Mouse (Mus musculus): ENCODE results near the gene Ncf2. TPM values are rescaled to one million over a fixed set of nuclear protein-coding genes. Genes with fewer than 3 reads are reported as not detected.

Gene Ncf2
- polyA plus RNA-seq, 1 experiment: 0.07 TPM

DNA sequence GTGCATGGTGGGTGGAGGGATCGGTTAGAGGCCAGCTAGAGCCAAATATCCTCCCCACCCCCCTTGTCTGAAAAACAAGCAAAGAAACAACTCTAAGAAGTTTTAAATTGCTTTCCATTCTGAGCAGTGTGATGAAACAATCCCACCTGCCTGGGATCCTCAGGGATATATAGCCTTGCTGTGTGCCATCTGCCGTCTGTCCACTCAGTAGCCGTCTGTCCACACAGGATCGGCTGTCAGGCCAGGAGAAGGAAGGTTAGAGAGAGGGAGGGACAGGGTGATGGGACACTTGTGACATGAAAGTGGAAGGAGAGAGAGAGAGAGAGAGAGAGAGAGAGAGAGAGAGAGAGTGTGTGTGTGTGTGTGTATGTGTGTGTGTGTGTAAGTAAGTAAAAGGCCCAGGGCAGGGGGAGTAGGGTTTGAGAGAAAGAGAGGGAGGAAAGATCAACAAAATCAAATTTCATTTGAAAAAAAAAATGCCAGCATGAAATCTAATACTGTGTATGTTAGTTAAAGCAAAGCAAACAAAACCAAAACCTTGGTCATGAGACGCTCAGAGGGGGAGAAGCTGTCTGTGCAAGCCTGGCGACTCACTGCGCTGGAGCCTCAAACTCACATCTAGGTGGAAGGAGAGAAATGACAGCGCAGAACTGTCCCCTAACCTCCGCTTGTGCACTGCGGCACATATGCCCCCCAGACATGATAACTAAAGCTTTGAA lies 28.8 kb downstream of the Ncf2 start:
- TF ChIP-seq POLR2A (IDR thresholded peaks at IDR 0.05; ENCODE audit: insufficient read length, low read depth) (no peak), USF1 (IDR thresholded peaks at IDR 0.05; ENCODE audit: low read depth) (no peak), E2F4 (IDR thresholded peaks at IDR 0.05; ENCODE audit: insufficient read depth) (no peak), MYOG (IDR thresholded peaks at IDR 0.05; ENCODE audit: control insufficient read depth in 1 of 3, insufficient read depth in 1 of 3, insufficient read length in 2 of 3, low read depth in 2 of 3) (no peak), MYOD1 (IDR thresholded peaks at IDR 0.05; ENCODE audit: control insufficient read depth in 1 of 3, insufficient read length in 2 of 3, low read depth in 2 of 3) (no peak)
- Histone ChIP-seq H3K79me2 (ENCODE audit: control insufficient read depth, insufficient read depth) (no peaks in the 10 kb centered on the region), H3K4me3 (no peak overlapping the region), H3K27me3 (ENCODE audit: control insufficient read depth, insufficient read depth, insufficient read length) (no peaks in the 10 kb centered on the region), H3ac (ENCODE audit: control insufficient read depth, insufficient read length) (no peak overlapping the region), H3K36me3 (ENCODE audit: control insufficient read depth, insufficient read depth) (no peaks in the 10 kb centered on the region), H3K4me2 (ENCODE audit: low read depth) (no peak overlapping the region)

DNA sequence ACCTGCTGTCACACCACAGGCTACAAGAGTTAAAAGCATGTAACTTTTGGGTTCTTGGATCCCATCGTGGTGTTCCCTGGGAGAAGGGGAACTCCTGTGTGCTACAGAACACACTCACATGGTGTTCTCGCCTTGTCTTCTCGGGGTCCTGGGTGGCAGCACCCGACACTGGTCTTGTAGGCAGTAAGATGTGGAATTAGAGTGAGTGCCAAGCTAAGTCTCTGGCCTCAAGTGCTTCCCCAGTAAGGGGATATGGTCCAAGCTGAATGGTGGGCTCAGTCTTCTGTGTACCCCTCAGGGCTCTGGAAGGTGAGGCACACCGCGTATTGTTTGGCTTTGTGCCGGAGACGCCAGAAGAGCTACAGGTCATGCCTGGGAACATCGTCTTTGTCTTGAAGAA lies 30.1 kb downstream of the Ncf2 start:
- TF ChIP-seq POLR2AphosphoS2 (IDR thresholded peaks at IDR 0.05; ENCODE audit: insufficient read length, low read depth) (peak; percentile 17), REST (IDR thresholded peaks at IDR 0.05; ENCODE audit: insufficient read depth, insufficient read length) (no peak)
- H3ac ChIP-seq (ENCODE audit: control insufficient read depth, insufficient read length): no peak overlapping the region
- H3K4me2 ChIP-seq (ENCODE audit: low read depth): no peak overlapping the region
- H3K4me3 ChIP-seq: no peak overlapping the region
- H3K79me2 ChIP-seq (ENCODE audit: control insufficient read depth, insufficient read depth): no peaks in the 10 kb centered on the region
- no peaks in the 10 kb centered on the region for H3K27me3 ChIP-seq (ENCODE audit: control insufficient read depth, insufficient read depth, insufficient read length)
- H3K36me3 ChIP-seq (ENCODE audit: control insufficient read depth, insufficient read depth): no peaks in the 10 kb centered on the region

DNA sequence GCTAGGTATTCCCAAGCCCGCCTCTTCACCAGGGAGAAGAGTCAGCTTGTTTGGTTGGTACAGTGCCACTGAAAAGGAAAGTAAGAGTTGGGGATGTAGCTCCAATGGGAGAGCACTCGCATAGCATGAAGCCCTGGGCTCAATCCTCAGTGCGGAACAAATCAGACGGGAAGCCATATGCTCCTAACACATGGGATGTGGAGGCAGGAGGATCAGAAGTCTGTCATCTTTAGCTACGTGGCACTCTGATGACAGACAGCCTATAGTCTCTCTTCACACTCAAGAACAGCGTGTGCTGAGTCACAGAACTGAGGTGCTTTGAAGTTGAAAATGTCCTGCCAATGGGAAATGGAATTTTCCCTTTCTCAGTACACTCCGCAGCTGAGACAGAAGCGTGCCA lies 31.0 kb downstream of the Ncf2 start:
- TF ChIP-seq USF1 (IDR thresholded peaks at IDR 0.05; ENCODE audit: low read depth) (no peak), REST (IDR thresholded peaks at IDR 0.05; ENCODE audit: insufficient read depth, insufficient read length) (no peak), MYOD1 (IDR thresholded peaks at IDR 0.05; ENCODE audit: control insufficient read depth in 1 of 3, insufficient read length in 2 of 3, low read depth in 2 of 3) (no peak), TCF3 (IDR thresholded peaks at IDR 0.05; ENCODE audit: insufficient read length, low read depth) (no peak), CEBPB (IDR thresholded peaks at IDR 0.05; ENCODE audit: insufficient read depth, poor library complexity, severe bottlenecking) (no peak), POLR2AphosphoS2 (IDR thresholded peaks at IDR 0.05; ENCODE audit: insufficient read length, low read depth) (no peak), E2F4 (IDR thresholded peaks at IDR 0.05; ENCODE audit: insufficient read depth) (no peak), MYOG (IDR thresholded peaks at IDR 0.05; ENCODE audit: control insufficient read depth in 1 of 3, insufficient read depth in 1 of 3, insufficient read length in 2 of 3, low read depth in 2 of 3) (no peak), TCF12 (IDR thresholded peaks at IDR 0.05; ENCODE audit: insufficient read depth, poor library complexity, severe bottlenecking) (no peak), SRF (IDR thresholded peaks at IDR 0.05; ENCODE audit: control insufficient read depth, insufficient read length, low read depth) (no peak), POLR2A (IDR thresholded peaks at IDR 0.05; ENCODE audit: insufficient read length, low read depth) (no peak)
- H3K27me3 ChIP-seq (ENCODE audit: control insufficient read depth, insufficient read depth, insufficient read length): no peaks in the 10 kb centered on the region
- H3K79me2 ChIP-seq (ENCODE audit: control insufficient read depth, insufficient read depth): no peaks in the 10 kb centered on the region
- no peak overlapping the region for H3ac ChIP-seq (ENCODE audit: control insufficient read depth, insufficient read length)
- H3K36me3 ChIP-seq (ENCODE audit: control insufficient read depth, insufficient read depth): no peaks in the 10 kb centered on the region
- H3K4me2 ChIP-seq (ENCODE audit: low read depth): no peak overlapping the region
- no peak overlapping the region for H3K4me3 ChIP-seq

DNA sequence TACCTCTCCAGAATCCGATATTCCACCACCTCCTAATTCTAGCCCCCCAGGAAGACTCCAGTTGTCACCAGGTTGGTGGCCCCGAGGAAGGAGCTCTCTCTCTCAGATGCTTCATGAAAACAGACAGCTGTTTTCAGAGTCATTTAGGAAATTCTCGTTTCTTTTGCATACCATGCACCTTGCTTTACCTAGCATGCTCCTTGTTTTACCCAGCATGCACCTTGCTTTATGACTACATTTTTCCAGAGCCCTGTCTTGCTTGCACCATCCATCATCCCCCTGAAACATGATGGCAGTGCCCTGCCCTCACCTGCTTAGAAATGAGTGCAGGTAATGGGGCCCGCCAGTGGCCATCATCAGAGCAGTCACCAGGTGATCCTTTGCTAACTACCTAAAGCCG lies 31.6 kb downstream of the Ncf2 start:
- no peak overlapping the region for H3ac ChIP-seq (ENCODE audit: control insufficient read depth, insufficient read length)
- no peak overlapping the region for H3K4me3 ChIP-seq
- no peaks in the 10 kb centered on the region for H3K79me2 ChIP-seq (ENCODE audit: control insufficient read depth, insufficient read depth)
- no peak for TF ChIP-seq SRF (IDR thresholded peaks at IDR 0.05; ENCODE audit: control insufficient read depth, insufficient read length, low read depth)
- TF ChIP-seq E2F4 (IDR thresholded peaks at IDR 0.05; ENCODE audit: insufficient read depth): no peak
- no peak for TF ChIP-seq USF1 (IDR thresholded peaks at IDR 0.05; ENCODE audit: low read depth)
- TF ChIP-seq POLR2A (IDR thresholded peaks at IDR 0.05; ENCODE audit: insufficient read length, low read depth): no peak
- TF ChIP-seq MAX (IDR thresholded peaks at IDR 0.05; ENCODE audit: low read depth): no peak
- TF ChIP-seq TCF12 (IDR thresholded peaks at IDR 0.05; ENCODE audit: insufficient read depth, poor library complexity, severe bottlenecking): no peak
- TF ChIP-seq CEBPB (IDR thresholded peaks at IDR 0.05; ENCODE audit: insufficient read depth, poor library complexity, severe bottlenecking): no peak
- TF ChIP-seq MYOG (IDR thresholded peaks at IDR 0.05; ENCODE audit: control insufficient read depth in 1 of 3, insufficient read depth in 1 of 3, insufficient read length in 2 of 3, low read depth in 2 of 3): no peak
- TF ChIP-seq MYOD1 (IDR thresholded peaks at IDR 0.05; ENCODE audit: control insufficient read depth in 1 of 3, insufficient read length in 2 of 3, low read depth in 2 of 3): no peak
- TF ChIP-seq TCF3 (IDR thresholded peaks at IDR 0.05; ENCODE audit: insufficient read length, low read depth): no peak
- no peak for TF ChIP-seq POLR2AphosphoS2 (IDR thresholded peaks at IDR 0.05; ENCODE audit: insufficient read length, low read depth)
- TF ChIP-seq REST (IDR thresholded peaks at IDR 0.05; ENCODE audit: insufficient read depth, insufficient read length): no peak
- H3K36me3 ChIP-seq (ENCODE audit: control insufficient read depth, insufficient read depth): no peaks in the 10 kb centered on the region
- H3K27me3 ChIP-seq (ENCODE audit: control insufficient read depth, insufficient read depth, insufficient read length): no peaks in the 10 kb centered on the region
- no peak overlapping the region for H3K4me2 ChIP-seq (ENCODE audit: low read depth)

DNA sequence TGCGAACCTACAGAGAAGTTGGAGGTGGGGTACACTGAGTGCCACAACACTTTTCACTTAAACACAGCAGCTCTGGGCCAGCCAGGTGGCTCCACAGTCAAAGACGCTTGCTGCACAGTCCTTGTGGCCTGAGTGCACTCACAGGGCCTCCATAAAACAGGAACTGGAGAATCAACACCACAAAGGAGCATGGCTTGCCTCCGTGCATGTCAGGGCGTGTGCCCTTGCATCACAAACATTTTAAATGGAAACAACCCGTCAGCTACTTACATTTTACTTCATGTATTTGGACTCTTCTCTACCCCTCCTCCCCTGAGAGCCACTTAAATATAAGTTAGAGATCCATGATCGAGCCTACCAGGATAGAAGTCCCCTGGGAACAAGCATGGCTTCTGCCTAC lies 32.3 kb downstream of the Ncf2 start:
- Histone ChIP-seq H3ac (ENCODE audit: control insufficient read depth, insufficient read length) (no peak overlapping the region), H3K27me3 (ENCODE audit: control insufficient read depth, insufficient read depth, insufficient read length) (no peaks in the 10 kb centered on the region), H3K4me3 (no peak overlapping the region), H3K4me2 (ENCODE audit: low read depth) (no peak overlapping the region), H3K36me3 (ENCODE audit: control insufficient read depth, insufficient read depth) (peaks cover 5% of the 10 kb centered on the region), H3K79me2 (ENCODE audit: control insufficient read depth, insufficient read depth) (no peaks in the 10 kb centered on the region)
- TF ChIP-seq USF1 (IDR thresholded peaks at IDR 0.05; ENCODE audit: low read depth) (no peak), CEBPB (IDR thresholded peaks at IDR 0.05; ENCODE audit: insufficient read depth, poor library complexity, severe bottlenecking) (no peak), MYOG (IDR thresholded peaks at IDR 0.05; ENCODE audit: control insufficient read depth in 1 of 3, insufficient read depth in 1 of 3, insufficient read length in 2 of 3, low read depth in 2 of 3) (no peak), TCF3 (IDR thresholded peaks at IDR 0.05; ENCODE audit: insufficient read length, low read depth) (no peak), REST (IDR thresholded peaks at IDR 0.05; ENCODE audit: insufficient read depth, insufficient read length) (no peak), POLR2A (IDR thresholded peaks at IDR 0.05; ENCODE audit: insufficient read length, low read depth) (no peak), POLR2AphosphoS2 (IDR thresholded peaks at IDR 0.05; ENCODE audit: insufficient read length, low read depth) (no peak), TCF12 (IDR thresholded peaks at IDR 0.05; ENCODE audit: insufficient read depth, poor library complexity, severe bottlenecking) (no peak), E2F4 (IDR thresholded peaks at IDR 0.05; ENCODE audit: insufficient read depth) (no peak), SRF (IDR thresholded peaks at IDR 0.05; ENCODE audit: control insufficient read depth, insufficient read length, low read depth) (no peak), MAX (IDR thresholded peaks at IDR 0.05; ENCODE audit: low read depth) (no peak), MYOD1 (IDR thresholded peaks at IDR 0.05; ENCODE audit: control insufficient read depth in 1 of 3, insufficient read length in 2 of 3, low read depth in 2 of 3) (no peak)
